Mouse (Mus musculus) ES-E14 (cell line): ENCODE data around the gene Urgcp. TPM values are rescaled to one million over a fixed set of nuclear protein-coding genes. Genes with fewer than 3 reads are reported as not detected.

Source experiments
- DNase-seq: peaks from one replicate; pipeline ENCODE4 v3.0.0-alpha.2; 2013; ENCODE audit warnings: low read depth, low spot score
- H3K27ac ChIP-seq: 2 replicates; pipeline ENCODE4 v1.5.1; 2012; ENCODE audit warnings: low read depth, mild to moderate bottlenecking, low read length, moderate library complexity, mixed read lengths; ENCODE audit not compliant: poor library complexity, insufficient read depth, severe bottlenecking
- H3K36me3 ChIP-seq: 2 replicates; pipeline ENCODE4 v1.6.1; 2012; ENCODE audit warnings: mild to moderate bottlenecking, low read length, moderate library complexity, mixed read lengths; ENCODE audit not compliant: control insufficient read depth, poor library complexity, insufficient read depth, severe bottlenecking
- H3K4me1 ChIP-seq, 2 experiments: fragments of 150-350 bp in 1 of 2; sonication (generic) in 1 of 2; 2 replicates each; pipeline ENCODE4 v1.6.1; 2012; ENCODE audit warnings: low read length in 2 of 2, mild to moderate bottlenecking in 1 of 2, mixed read lengths in 1 of 2; ENCODE audit not compliant: control insufficient read depth in 2 of 2, insufficient read depth in 2 of 2, poor library complexity in 1 of 2
- H3K4me3 ChIP-seq, 2 experiments: fragments of 150-350 bp in 1 of 2; sonication (generic) in 1 of 2; 2 replicates each; pipeline ENCODE4 v1.5.1; 2012; ENCODE audit warnings: low read length in 2 of 2, low read depth in 1 of 2, mild to moderate bottlenecking in 1 of 2, mixed read lengths in 1 of 2; ENCODE audit not compliant: insufficient read depth in 1 of 2, poor library complexity in 1 of 2, severe bottlenecking in 1 of 2
- H3K9ac ChIP-seq: 2 replicates; pipeline ENCODE4 v1.6.1; 2012; ENCODE audit warnings: low read depth, mild to moderate bottlenecking, low read length, mixed read lengths; ENCODE audit not compliant: poor library complexity, insufficient read depth, severe bottlenecking
- H3K9me3 ChIP-seq: fragments of 150-350 bp; sonication (generic); 2 replicates; pipeline ENCODE4 v1.6.1; 2012; ENCODE audit warnings: low read depth, mild to moderate bottlenecking, low read length; ENCODE audit not compliant: control insufficient read depth, insufficient read depth
- CHD2 ChIP-seq: IDR thresholded peaks from 2 replicates; pipeline ENCODE4 v1.6.1; 2014; ENCODE audit warnings: mild to moderate bottlenecking, low read depth, low read length, inconsistent platforms
- HCFC1 ChIP-seq: IDR thresholded peaks from 2 replicates; pipeline ENCODE4 v1.6.1; 2012; ENCODE audit warnings: low read length, inconsistent platforms, borderline replicate concordance; ENCODE audit not compliant: insufficient read depth
- MAFK ChIP-seq: IDR thresholded peaks from 2 replicates; pipeline ENCODE4 v1.6.1; 2014; ENCODE audit warnings: mild to moderate bottlenecking, low read depth, low read length, inconsistent platforms; ENCODE audit not compliant: insufficient read depth
- ZC3H11A ChIP-seq: IDR thresholded peaks from 2 replicates; pipeline ENCODE4 v1.6.1; 2012; ENCODE audit warnings: low read depth, mild to moderate bottlenecking, inconsistent platforms, low read length, borderline replicate concordance
- ZNF384 ChIP-seq: IDR thresholded peaks from 2 replicates; pipeline ENCODE4 v1.6.1; 2012; ENCODE audit warnings: low read depth, low read length, inconsistent platforms
- in situ Hi-C, 2 experiments: fragments of 600-800 bp; cut with MboI; formaldehyde crosslinking; loops; one replicate each; pipeline ENCODE4 v1.15.1; 2025; ENCODE audit warnings: low sequenced_read_pairs in 2 of 2, inconsistent platforms in 1 of 2; ENCODE audit not compliant: unreplicated experiment in 2 of 2
- total RNA-seq: library from RNA; depleted of rRNA; stranded (reverse); fragments of 300-350 nt; gene quantifications from 2 replicates; pipeline ENCODE4 v1.2.3, GENCODE M21; 2012

Urgcp gene
- total RNA-seq, 1 experiment = 10.3 TPM

DNA sequence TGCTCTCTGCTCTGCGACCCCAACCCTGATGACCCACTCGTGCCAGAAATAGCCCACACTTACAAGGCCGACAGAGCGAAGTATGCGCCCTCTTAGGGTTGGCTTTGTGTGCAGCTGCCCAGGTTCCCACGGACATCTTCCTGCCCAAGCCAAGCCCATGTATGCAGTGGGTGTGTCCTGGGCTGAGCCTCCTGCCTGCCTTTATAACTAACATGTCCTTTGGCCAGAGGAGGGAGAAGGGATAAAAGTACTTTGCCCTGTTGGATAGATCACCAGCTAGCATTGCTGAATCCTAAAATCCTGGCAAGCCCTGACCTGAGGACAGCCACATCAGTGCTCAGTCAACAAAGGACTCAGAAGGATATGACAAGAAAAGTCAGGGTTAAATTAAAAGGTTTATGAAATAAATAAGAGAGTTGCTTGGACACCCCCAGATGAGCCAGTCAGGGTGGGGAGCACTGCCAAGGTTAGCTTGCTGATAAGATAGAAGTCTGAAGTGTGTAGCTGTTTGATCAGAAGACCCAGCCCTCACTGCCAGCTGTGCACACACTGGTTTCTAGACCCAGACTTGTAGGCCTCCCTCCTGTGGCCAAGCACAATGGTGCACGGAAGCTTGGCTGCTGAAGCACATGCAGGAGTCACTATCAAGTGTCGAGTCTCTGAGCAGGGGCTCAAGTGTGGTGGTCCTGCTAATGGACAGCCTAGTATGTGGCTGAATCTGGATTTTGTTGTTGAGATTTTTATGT is 20.2 kb upstream of the Urgcp start:
- H3K9me3 ChIP-seq = no peaks in the 10 kb centered on the region
- no peak overlapping the region for H3K4me3 ChIP-seq
- DNase-seq = no peak
- in situ Hi-C loops = no loop called here
- no peaks in the 10 kb centered on the region; the same call in 1 of the 2 replicates for H3K36me3 ChIP-seq
- H3K4me1 ChIP-seq = no peaks in the 10 kb centered on the region; a peak in 1 of 4 replicates
- TF ChIP-seq CHD2 (no peak), ZC3H11A (no peak), ZNF384 (no peak), HCFC1 (no peak), MAFK (no peak)
- no peak overlapping the region for H3K27ac ChIP-seq
- no peak overlapping the region for H3K9ac ChIP-seq

DNA sequence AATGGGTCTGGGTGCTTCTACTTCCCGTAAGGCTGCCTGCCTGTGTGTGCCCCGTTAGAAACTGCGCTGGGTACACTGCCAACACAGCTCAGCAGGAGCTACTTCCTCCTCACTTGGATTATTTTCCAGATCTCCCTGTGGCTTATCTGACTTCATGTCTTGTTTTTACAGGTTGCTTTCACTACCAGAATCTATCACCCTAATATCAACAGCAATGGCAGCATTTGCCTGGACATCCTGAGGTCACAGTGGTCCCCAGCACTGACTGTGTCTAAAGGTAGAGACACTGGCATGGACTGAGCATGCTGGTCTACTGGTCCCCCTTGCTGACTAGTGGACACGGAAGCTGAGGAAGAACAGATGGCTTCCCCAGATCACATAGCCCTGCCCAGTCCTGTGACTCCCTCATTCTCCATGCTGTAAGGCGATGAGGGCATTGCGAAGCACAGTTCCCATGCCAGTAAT is 17.9 kb upstream of the Urgcp start:
- H3K4me1 ChIP-seq = no peaks in the 10 kb centered on the region
- TF ChIP-seq MAFK (no peak), HCFC1 (no peak), ZC3H11A (no peak), CHD2 (no peak), ZNF384 (no peak)
- DNase-seq = no peak
- in situ Hi-C loops = no loop called here
- H3K27ac ChIP-seq = no peak overlapping the region
- H3K4me3 ChIP-seq = no peak overlapping the region
- no peaks in the 10 kb centered on the region; the same call in 1 of the 2 replicates for H3K36me3 ChIP-seq
- no peaks in the 10 kb centered on the region for H3K9me3 ChIP-seq
- no peak overlapping the region for H3K9ac ChIP-seq

DNA sequence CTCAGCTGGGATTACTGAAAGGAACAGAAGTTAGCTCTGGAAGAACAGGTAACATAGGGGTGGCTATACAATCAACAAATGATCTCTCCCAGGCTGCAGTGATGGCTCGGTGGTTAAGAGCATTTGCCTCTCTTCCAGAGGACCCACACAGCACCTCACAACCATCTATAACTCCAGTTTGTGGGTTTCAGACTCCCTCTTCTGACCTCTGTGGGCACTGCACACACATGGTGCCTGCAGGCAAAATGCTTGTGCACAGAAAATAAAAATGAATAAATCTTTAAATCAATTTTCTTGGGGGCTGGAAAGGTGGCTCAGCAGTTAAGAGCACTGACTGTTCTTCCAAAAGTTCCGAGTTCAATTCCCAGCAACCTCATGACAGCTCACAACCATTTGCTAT is 16.3 kb upstream of the Urgcp start:
- no peak overlapping the region for H3K9ac ChIP-seq
- H3K4me3 ChIP-seq = no peak overlapping the region
- no peak for TF ChIP-seq MAFK
- peak; percentile 79; the same call in 1 of the 2 replicates for TF ChIP-seq ZC3H11A
- no peak for DNase-seq
- no peaks in the 10 kb centered on the region for H3K9me3 ChIP-seq
- H3K36me3 ChIP-seq = no peaks in the 10 kb centered on the region; the same call in 1 of the 2 replicates
- in situ Hi-C loops = loop anchor here in 1 of 2 experiments (10.0 kb wide), 1 partner anchor 294 kb away; no protein-coding TSS in a partner anchor
- no peaks in the 10 kb centered on the region for H3K4me1 ChIP-seq
- no peak overlapping the region for H3K27ac ChIP-seq

DNA sequence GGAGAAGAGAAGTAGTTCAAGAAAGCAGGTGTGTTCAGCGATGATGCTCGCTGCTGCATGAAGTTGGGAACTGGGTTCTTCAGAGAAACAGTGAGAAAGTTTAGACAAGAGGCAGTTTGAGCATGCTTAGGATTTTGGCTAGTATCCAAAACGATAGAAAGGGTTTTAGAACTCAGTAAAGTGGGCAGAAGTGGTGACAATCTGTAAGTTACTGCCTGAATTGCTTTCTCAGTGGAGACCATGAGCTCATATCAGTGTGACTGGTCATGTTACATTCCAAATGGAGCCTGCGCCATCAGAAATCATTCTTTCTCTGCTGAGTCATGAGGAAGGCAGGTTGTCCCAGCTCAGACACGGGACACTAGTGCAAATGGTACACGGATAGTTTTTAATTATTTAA is 3.8 kb upstream of the Urgcp start:
- Histone ChIP-seq H3K9me3 (no peaks in the 10 kb centered on the region), H3K4me3 (no peak overlapping the region), H3K36me3 (no peaks in the 10 kb centered on the region; the same call in 1 of the 2 replicates), H3K27ac (no peak overlapping the region), H3K9ac (no peak overlapping the region), H3K4me1 (no peaks in the 10 kb centered on the region)
- DNase-seq = no peak
- no peak for TF ChIP-seq ZNF384
- TF ChIP-seq ZC3H11A = no peak
- no peak for TF ChIP-seq MAFK
- no peak for TF ChIP-seq HCFC1
- in situ Hi-C loops = no loop called here
